Mouse (Mus musculus) heart, embryonic 12.5 days (tissue): ENCODE data around the gene AC140267.1. TPM values are rescaled to one million over a fixed set of nuclear protein-coding genes. Genes with fewer than 3 reads are reported as not detected.

Experiments
- ATAC-seq: fragments of 200-750 bp; cut with Nextera tagmentation; 2 replicates; pipeline ENCODE4 v1.8.0; 2017; ENCODE audit warnings: moderate TSS enrichment, moderate library complexity; ENCODE audit not compliant: insufficient number of reproducible peaks, low FRiP score
- H3K27ac ChIP-seq: fragments of 300-500 bp; sonication (generic); 2 replicates; pipeline ENCODE4 v1.5.1; 2016; ENCODE audit warnings: mild to moderate bottlenecking, moderate library complexity; ENCODE audit not compliant: poor library complexity, severe bottlenecking
- H3K27me3 ChIP-seq: fragments of 300-500 bp; sonication (generic); replicated peaks from 2 replicates; pipeline ENCODE4 v1.6.1; 2016; ENCODE audit warnings: mild to moderate bottlenecking, moderate library complexity
- H3K36me3 ChIP-seq: fragments of 300-500 bp; sonication (generic); 2 replicates; pipeline ENCODE4 v1.6.1; 2016; ENCODE audit warnings: mild to moderate bottlenecking, moderate library complexity
- H3K4me1 ChIP-seq: fragments of 300-500 bp; sonication (generic); replicated peaks from 2 replicates; pipeline ENCODE4 v1.6.1; 2016; ENCODE audit warnings: mild to moderate bottlenecking
- H3K4me2 ChIP-seq: fragments of 300-500 bp; sonication (generic); 2 replicates; pipeline ENCODE4 v1.6.1; 2016; ENCODE audit warnings: mild to moderate bottlenecking, moderate library complexity
- H3K4me3 ChIP-seq: fragments of 300-500 bp; sonication (generic); 2 replicates; pipeline ENCODE4 v1.5.1; 2016; ENCODE audit warnings: mild to moderate bottlenecking
- H3K9ac ChIP-seq: fragments of 300-500 bp; sonication (generic); 2 replicates; pipeline ENCODE4 v1.6.1; 2016; ENCODE audit warnings: mild to moderate bottlenecking, moderate library complexity
- H3K9me3 ChIP-seq: fragments of 300-500 bp; sonication (generic); replicated peaks from 2 replicates; pipeline ENCODE4 v1.6.1; 2016; ENCODE audit warnings: mild to moderate bottlenecking, moderate library complexity
- WGBS: fragments of 180-500 bp; shearing (Covaris S2); methylation state at CpG from one replicate; pipeline ENCODE4 v1.1.7; 2016; 5-methylcytosine and 5-hydroxymethylcytosine counted together
- polyA plus RNA-seq: library from polyadenylated mRNA; unstranded; fragments of >200 nt; fragmentation: Nextera tagmentation; extraction: Ambion mirVana; gene quantifications from 2 replicates; pipeline ENCODE4 v1.2.1, GENCODE M21; 2016

Gene AC140267.1
- polyA plus RNA-seq, 1 experiment from 2014 or later, result 4.0 TPM

DNA sequence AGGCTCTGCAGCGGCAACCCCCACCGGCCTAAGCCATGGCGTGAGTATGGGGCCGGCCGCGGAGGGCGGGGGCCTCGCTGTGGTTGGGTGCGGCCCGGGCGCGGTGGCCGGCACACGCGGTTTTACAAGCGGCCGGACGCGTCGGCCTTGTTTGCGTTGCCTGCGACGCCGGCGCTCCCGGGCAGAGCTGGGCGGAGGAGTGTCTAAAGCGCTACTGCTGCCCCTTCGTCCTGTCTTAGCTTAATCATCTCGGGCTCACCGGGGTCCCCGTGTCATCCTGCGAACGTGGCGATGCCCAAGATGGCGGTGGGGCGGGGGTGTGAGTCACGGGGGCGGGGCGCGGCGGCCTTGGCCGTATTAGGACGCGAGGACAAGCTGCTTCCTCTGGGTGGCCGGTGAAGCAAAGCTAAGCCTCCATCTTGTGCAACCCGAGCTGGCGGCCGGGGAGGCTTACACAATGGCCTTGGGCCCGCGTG, 20.0 kb downstream of the AC140267.1 start:
- Histone ChIP-seq H3K9me3 (no peaks in the 10 kb centered on the region), H3K27ac (peak overlapping the region; percentile 99), H3K9ac (peak overlapping the region; percentile 100), H3K4me1 (peaks cover 53% of the 10 kb centered on the region), H3K27me3 (no peaks in the 10 kb centered on the region), H3K4me3 (peak overlapping the region; percentile 94), H3K4me2 (peak overlapping the region; percentile 95), H3K36me3 (peaks cover 44% of the 10 kb centered on the region)
- WGBS, result under 1% methylated on average over 50 of the region's 51 CpGs
- ATAC-seq, result peak; percentile 70

DNA sequence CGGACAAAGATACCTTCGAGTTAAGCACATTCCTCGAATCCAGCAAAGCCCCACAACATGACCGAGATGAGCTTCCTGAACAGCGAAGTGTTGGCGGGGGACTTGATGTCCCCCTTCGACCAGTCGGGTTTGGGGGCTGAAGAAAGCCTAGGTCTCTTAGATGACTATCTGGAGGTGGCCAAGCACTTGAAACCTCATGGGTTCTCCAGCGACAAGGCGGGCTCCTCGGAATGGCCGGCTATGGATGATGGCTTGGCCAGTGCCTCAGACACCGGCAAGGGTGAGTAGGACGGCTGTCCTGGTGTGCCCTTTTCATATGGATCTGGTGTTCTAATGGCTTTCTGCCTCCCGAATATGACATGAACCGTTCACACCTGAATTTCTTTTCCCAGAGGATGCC, 20.6 kb downstream of the AC140267.1 start:
- 7% methylated on average over 16 of the region's 16 CpGs for WGBS
- H3K36me3 ChIP-seq, result peaks cover 43% of the 10 kb centered on the region
- peak overlapping the region; percentile 94 for H3K4me3 ChIP-seq
- ATAC-seq, result no peak
- H3K9ac ChIP-seq, result peak overlapping the region; percentile 100
- H3K4me2 ChIP-seq, result peak overlapping the region; percentile 95
- peak overlapping the region; percentile 99 for H3K27ac ChIP-seq
- H3K27me3 ChIP-seq, result no peaks in the 10 kb centered on the region
- no peaks in the 10 kb centered on the region for H3K9me3 ChIP-seq
- peaks cover 48% of the 10 kb centered on the region for H3K4me1 ChIP-seq

DNA sequence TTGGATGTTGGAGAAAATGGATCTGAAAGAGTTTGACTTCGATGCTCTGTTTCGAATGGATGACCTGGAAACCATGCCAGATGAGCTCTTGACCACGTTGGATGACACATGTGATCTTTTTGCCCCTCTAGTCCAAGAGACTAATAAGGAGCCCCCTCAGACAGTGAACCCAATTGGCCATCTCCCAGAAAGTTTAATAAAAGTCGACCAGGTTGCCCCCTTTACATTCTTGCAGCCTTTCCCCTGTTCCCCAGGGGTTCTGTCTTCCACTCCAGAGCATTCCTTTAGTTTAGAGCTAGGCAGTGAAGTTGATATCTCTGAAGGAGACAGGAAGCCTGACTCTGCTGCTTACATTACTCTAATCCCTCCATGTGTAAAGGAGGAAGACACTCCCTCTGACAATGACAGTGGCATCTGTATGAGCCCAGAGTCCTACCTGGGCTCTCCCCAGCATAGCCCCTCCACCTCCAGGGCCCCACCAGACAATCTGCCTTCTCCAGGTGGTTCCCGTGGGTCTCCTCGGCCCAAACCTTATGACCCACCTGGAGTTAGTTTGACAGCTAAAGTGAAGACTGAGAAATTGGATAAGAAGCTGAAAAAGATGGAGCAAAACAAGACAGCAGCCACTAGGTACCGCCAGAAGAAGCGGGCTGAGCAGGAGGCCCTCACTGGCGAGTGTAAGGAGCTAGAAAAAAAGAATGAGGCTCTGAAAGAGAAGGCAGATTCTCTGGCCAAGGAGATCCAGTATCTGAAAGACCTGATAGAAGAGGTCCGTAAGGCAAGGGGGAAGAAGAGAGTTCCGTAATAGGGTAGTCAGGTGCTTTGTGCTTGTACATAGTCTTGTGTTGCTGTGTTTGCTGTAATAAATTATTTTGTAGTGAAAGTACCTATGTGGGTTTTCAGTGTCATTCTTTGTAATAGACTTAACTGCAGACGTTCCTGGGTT, 21.3 kb downstream of the AC140267.1 start:
- H3K27me3 ChIP-seq, result no peaks in the 10 kb centered on the region
- H3K4me2 ChIP-seq, result peak overlapping the region; percentile 95
- no peak for ATAC-seq
- H3K4me1 ChIP-seq, result peaks cover 41% of the 10 kb centered on the region
- H3K36me3 ChIP-seq, result peaks cover 40% of the 10 kb centered on the region
- H3K4me3 ChIP-seq, result peak overlapping the region; percentile 94
- H3K27ac ChIP-seq, result peak overlapping the region; percentile 99
- H3K9ac ChIP-seq, result peak overlapping the region; percentile 100
- no peaks in the 10 kb centered on the region for H3K9me3 ChIP-seq
- 53% methylated on average over 12 of the region's 12 CpGs for WGBS

DNA sequence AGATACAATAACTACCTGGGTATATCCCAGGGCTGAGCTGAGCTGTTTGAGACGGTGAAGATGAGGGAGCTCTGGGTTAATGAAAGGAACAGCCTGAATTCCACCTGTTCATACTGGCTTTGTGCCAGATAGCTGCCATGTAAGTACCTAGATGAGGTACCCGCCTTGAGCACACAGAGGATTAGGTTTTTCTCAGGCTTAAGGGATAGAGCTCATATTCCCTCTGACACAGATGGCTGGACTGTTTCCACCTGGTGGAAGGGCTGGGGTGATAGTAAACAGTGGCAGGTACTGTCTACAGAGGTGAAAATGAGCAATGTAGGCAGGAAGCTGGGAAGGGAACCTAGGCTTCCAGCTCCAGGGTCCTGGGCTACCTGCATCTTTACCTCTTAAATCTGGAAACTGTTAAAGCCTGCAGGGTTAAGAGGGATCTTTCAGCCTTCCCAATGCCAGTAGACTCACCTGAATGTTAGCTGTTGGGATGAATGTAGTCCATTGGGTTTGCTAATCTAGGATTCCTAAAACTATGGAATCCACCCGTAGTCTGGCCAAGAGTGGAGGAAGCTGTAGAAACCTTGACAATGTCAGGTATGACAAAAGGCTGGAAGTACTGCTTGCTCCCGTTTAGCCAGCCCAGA, 22.1 kb downstream of the AC140267.1 start:
- peaks cover 44% of the 10 kb centered on the region for H3K4me1 ChIP-seq
- H3K9ac ChIP-seq, result peak overlapping the region; percentile 100
- WGBS, result 24% methylated on average over 4 of the region's 4 CpGs
- peak overlapping the region; percentile 94 for H3K4me3 ChIP-seq
- no peaks in the 10 kb centered on the region for H3K27me3 ChIP-seq
- H3K36me3 ChIP-seq, result peaks cover 40% of the 10 kb centered on the region
- H3K9me3 ChIP-seq, result no peaks in the 10 kb centered on the region
- no peak for ATAC-seq
- H3K27ac ChIP-seq, result peak overlapping the region; percentile 99
- H3K4me2 ChIP-seq, result peak overlapping the region; percentile 95

DNA sequence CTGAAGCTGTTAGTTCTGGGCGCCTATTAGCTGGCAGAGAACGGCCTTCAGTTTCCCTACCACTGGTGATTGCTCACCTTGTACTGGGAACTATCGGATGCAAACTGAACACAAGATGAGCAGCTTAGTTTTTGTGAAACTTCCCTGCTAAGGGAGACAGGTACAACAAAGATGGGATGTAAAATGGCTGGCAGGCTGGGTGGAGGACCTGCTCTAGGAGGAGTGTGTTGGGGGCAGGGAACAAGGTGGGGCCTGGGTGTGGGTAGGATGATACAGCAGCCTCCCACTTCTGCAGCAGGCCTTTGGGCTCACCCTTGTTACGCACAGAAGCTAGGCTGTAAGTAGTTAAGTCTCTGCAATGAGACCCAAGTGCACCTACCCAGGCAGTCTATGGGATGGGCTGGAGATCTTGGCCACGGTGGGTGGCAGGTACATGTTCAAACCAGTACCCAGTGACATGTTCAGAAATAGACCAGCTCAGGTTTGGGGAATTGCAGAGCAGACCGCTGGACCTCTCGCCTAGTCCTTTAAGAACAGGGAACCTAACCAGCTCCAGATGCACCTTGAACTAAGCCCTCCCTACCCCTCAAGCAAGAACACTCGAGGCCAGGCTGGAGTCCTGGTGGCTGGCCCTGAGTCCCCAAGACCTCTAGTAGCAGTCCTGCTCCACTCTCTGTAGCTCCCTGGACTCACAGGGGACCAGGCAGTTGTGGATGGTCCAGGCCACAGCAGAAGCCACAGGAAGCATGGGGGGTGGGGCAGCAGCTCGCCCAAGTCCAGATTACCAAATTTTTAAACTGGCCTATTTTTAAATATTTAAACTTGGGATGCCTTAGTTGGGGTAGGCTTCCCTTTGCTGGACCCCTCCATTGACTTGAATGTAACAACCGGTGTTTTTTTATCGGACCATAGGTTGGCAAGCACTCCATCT, 22.9 kb downstream of the AC140267.1 start:
- Histone ChIP-seq H3K27me3 (no peaks in the 10 kb centered on the region), H3K4me2 (peak overlapping the region; percentile 95), H3K36me3 (peaks cover 40% of the 10 kb centered on the region), H3K4me3 (0 out of 2 replicates have a peak overlapping the region, but pooled peaks have one; percentile 94), H3K9me3 (no peaks in the 10 kb centered on the region), H3K27ac (peak overlapping the region; percentile 99), H3K9ac (0 out of 2 replicates have a peak overlapping the region, but pooled peaks have one; percentile 25), H3K4me1 (peaks cover 48% of the 10 kb centered on the region)
- ATAC-seq, result peak; percentile 63
- 50% methylated on average over 11 of the region's 11 CpGs for WGBS

DNA sequence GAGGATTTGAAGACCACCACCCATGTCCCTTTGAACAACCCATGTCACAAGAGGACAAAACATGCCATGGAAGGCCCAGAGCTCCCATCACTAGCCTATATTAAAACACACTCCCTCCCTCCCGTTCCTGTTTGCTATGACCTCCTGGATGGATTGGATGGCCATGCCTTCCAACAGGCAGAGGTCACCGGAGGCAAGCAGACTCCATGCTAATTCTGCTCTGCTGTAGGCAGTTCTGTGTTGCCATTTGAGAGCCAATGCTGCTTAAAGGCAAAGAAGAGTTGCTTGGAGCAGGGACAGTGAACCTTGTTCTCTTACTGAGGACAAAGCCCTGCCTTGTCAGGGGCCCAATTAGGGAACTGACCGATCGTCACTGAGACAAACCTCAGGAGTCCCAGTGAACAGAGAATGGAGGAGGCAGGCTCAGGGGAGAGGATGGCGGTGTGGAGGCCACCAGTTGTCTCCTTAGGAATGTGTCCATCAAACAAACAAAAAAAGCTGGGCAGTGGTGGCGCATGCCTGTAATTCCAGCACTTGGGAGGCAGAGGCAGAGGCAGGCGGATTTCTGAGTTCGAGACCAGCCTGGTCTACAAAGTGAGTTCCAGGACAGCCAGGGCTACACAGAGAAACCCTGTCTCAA, 23.9 kb downstream of the AC140267.1 start:
- Histone ChIP-seq H3K4me1 (peaks cover 40% of the 10 kb centered on the region), H3K27ac (peak overlapping the region; percentile 99), H3K9ac (0 out of 2 replicates have a peak overlapping the region, but pooled peaks have one; percentile 40), H3K9me3 (no peaks in the 10 kb centered on the region), H3K27me3 (no peaks in the 10 kb centered on the region), H3K4me3 (no peak overlapping the region), H3K4me2 (no peak overlapping the region), H3K36me3 (peaks cover 40% of the 10 kb centered on the region)
- ATAC-seq, result no peak
- 78% methylated on average over 8 of the region's 8 CpGs for WGBS

DNA sequence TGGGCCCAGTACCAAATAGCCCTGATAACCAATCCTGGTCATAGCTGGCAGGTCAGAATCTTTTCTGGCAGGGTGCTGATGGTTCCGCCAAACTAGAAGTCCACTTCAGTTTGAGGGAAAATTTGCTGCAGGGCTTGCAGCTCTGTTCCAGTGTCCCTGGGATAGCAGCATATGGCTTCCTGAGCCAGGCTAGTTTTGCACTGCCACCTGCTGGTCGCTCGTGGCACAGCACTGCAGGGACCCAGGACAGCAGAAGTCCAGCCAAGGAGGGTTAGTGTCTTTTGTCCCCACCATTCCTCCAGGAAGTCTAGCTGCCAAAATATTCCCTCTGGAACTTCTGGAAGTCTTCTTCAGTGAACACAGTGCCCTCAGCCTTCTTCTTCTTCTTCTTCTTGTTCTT, 25.0 kb downstream of the AC140267.1 start:
- ATAC-seq, result no peak
- H3K9ac ChIP-seq, result no peak overlapping the region
- no peaks in the 10 kb centered on the region for H3K27me3 ChIP-seq
- H3K27ac ChIP-seq, result no peak overlapping the region
- H3K4me1 ChIP-seq, result peaks cover 41% of the 10 kb centered on the region
- H3K4me3 ChIP-seq, result no peak overlapping the region
- no peaks in the 10 kb centered on the region for H3K9me3 ChIP-seq
- WGBS, result 11% methylated on average over 3 of the region's 3 CpGs
- no peak overlapping the region for H3K4me2 ChIP-seq
- H3K36me3 ChIP-seq, result peaks cover 40% of the 10 kb centered on the region

DNA sequence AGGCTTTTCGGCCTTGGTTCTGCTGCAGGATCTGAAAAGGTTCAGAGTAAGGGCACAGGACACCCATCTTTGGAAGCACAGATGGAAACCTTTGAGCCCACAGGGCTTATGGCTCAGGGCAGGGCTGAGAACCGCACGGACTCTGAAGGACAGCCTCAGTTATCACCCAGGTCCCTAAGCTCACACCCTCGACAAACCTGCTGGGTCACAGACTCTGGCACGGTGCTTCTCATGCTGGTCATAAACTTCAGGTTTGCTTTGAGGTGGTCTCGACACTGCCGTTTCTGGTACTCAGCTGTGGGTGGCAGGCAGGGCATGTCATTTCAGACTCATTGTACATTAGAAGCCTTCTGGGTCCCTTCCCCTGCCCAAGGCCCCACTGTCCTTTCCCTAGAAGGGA, 25.5 kb downstream of the AC140267.1 start:
- no peak overlapping the region for H3K27ac ChIP-seq
- H3K36me3 ChIP-seq, result peaks cover 39% of the 10 kb centered on the region
- H3K4me3 ChIP-seq, result no peak overlapping the region
- WGBS, result 84% methylated on average over 7 of the region's 7 CpGs
- H3K4me1 ChIP-seq, result peaks cover 41% of the 10 kb centered on the region
- no peak overlapping the region for H3K4me2 ChIP-seq
- no peak overlapping the region for H3K9ac ChIP-seq
- H3K9me3 ChIP-seq, result no peaks in the 10 kb centered on the region
- ATAC-seq, result no peak
- no peaks in the 10 kb centered on the region for H3K27me3 ChIP-seq

DNA sequence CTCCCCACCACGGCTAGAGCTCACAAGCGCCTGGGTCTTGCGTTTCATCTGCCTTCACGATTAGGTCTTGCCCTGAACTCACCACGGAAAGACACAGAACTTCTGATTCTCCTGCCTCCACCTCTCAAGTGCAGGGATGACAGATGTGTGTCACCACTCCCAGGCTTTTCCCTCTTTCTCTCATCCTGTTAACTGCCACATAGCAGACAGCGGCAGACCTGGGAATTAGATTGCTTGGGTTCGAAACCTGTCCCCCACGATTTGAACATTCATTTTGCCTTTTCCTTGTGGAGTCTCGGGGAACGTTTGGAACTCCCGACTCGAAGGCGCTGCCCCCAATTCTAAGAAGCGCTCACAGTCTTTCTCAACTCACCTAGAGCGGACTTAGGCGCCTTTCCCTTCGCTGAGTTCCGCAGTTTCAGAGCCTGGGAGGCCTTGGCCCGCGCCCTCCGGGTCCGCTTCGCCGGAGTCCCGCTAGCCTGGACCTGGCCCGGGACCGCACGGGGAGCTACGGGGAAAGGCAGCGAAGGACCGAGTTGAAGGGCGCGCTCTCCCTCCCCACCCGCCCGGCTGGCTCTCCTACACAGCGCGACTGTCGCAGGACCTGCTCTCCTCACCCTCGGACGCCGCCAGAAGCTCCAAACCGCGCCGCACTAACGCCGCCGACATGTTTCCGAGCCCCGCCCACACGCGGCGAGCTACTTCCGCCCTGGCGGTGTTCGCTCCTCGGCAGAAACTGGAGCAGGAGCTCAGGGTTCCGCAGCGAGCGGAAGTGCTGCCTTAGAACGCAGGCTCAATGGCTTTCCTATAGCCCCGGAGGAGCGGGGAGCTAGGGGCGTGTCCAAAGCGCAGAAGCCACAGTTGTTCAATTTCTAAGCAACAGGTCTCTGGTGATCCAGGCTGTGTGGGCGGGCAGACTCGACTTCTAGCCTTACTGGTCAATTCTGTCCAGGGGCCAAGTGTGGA, 28.3 kb downstream of the AC140267.1 start, which contains the start of gene Rps19bp1:
Rps19bp1 (minus strand) TSS at position 706 of the 966 bp plus-strand sequence.
- WGBS, result under 1% methylated on average over 66 of the region's 66 CpGs
- Histone ChIP-seq H3K36me3 (peaks cover 16% of the 10 kb centered on the region), H3K27ac (0 out of 2 replicates have a peak within 1 kb of the TSS, but pooled peaks have one; percentile 26), H3K4me2 (peak within 1 kb of the TSS; percentile 81), H3K9me3 (no peaks in the 10 kb centered on the region), H3K27me3 (0 out of 2 replicates have a peak, but pooled peaks cover 5% of the 10 kb centered on the region), H3K4me3 (peak within 1 kb of the TSS; percentile 90), H3K4me1 (peaks cover 23% of the 10 kb centered on the region), H3K9ac (peak within 1 kb of the TSS; percentile 94)
- peak; percentile 90 for ATAC-seq
